Mouse (Mus musculus) lung, adult 10 weeks (tissue): Measurements from ENCODE around the gene Gk5. TPM values are rescaled to one million over a fixed set of nuclear protein-coding genes. Genes with fewer than 3 reads are reported as not detected.

ENCODE experiments used
- polyA plus RNA-seq: library from polyadenylated mRNA; stranded (reverse); fragments of 350-450 nt; fragmentation: Illumina TruSeq; extraction: RNeasy Lipid Tissue Mini Kit (QIAGEN cat#74804); gene quantifications from one replicate; pipeline ENCODE4 v1.2.3, GENCODE M21; 2014; ENCODE audit warnings: low read depth, low replicate concordance; ENCODE audit not compliant: insufficient read depth

Gene Gk5
- polyA plus RNA-seq, result 1.2 TPM

GRCm38 (mm10) chr9:96118861-96119772 is at the start of gene Gk5:
TSS of gene Gk5 (plus strand) at chr9:96119362.

DNA sequence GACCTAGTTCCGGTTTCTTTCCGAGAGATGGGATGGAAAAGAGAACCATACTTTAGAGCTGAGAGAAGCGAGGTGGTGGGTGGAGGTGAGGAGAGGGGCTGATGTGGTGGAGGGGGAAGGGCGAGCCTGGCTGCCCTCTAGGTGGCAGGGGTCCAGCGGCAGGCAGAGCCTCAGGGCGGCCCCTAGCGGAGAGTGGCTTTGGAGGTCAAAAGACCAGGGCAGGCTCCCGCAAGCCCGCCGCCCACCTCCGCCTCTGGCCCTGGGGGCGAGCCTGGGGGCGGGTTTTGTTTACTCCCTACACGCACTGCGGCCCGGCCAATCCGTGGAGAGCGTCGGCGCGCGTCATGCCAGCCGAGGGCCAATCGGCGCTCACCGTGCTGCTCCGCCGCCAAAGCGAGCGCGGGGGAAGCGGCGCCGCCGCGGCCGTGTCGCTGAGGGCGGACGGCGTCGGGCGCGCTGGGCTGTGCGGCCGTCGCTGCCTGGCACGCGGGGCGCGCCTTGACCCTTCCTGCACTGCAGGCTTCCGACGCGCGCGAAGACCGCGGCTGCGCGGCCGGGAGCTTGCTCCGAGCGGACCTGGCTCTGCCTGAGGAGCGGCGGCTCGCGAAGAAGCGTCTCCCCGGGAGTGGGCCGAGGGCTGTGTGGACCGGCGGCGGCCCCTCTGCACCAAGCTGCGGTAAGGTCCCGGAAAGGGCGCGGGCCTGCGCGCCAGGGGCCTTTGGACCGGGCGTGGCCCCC is 76.9 kb downstream of the Gk5 start, which contains the start of gene Tfdp2:
Gene Tfdp2 (plus strand): TSS at position 391 of the 738 bp plus-strand sequence.

Other genes starting within 250 kb of the Gk5 start
- 3.5 TPM for gene Xrn1, start 164.6 kb upstream of the Gk5 start, polyA plus RNA-seq
- 10.6 TPM for gene Tfdp2, start 76.9 kb downstream of the Gk5 start, polyA plus RNA-seq
- gene Atp1b3, start 245.1 kb downstream of the Gk5 start, polyA plus RNA-seq, result 150 TPM